Mouse (Mus musculus): Measurements from ENCODE around the gene Gdpd3. TPM values are rescaled to one million over a fixed set of nuclear protein-coding genes. Genes with fewer than 3 reads are reported as not detected.

The Gdpd3 gene
- polyA plus RNA-seq, 1 experiment from 2014 or later, result 1.00 TPM

GRCm38 (mm10) chr7:126761529-126762067 lies 4.5 kb upstream of the Gdpd3 start:
- WGBS, result 69% methylated on average over 6 of the region's 6 CpGs
- Histone ChIP-seq H3K36me3 (peaks cover 37% of the 10 kb centered on the region), H3K4me2 (replicated peaks) (no peak overlapping the region), H3K4me3 (no peak overlapping the region), H3K4me1 (peaks cover 27% of the 10 kb centered on the region), H3K9me3 (no peaks in the 10 kb centered on the region), H3K9ac (no peak overlapping the region), H3K27me3 (no peaks in the 10 kb centered on the region), H3K27ac (peak overlapping the region; percentile 59; the same call in 1 of the 2 replicates)
- no peak for ATAC-seq (ENCODE audit: insufficient number of reproducible peaks, insufficient read depth, low FRiP score, low TSS enrichment)

- peaks cover 27% of the 10 kb centered on the region for H3K4me1 ChIP-seq
- ATAC-seq (ENCODE audit: insufficient number of reproducible peaks, insufficient read depth, low FRiP score, low TSS enrichment), result no peak
- peak overlapping the region; percentile 0; the same call in 1 of the 2 replicates for H3K9ac ChIP-seq
- H3K4me3 ChIP-seq, result no peak overlapping the region; the same call in 1 of the 2 replicates
- peak overlapping the region; percentile 21; the same call in 1 of the 2 replicates for H3K4me2 ChIP-seq (replicated peaks)
- WGBS, result 50% methylated on average over 17 of the region's 17 CpGs
- no peaks in the 10 kb centered on the region for H3K9me3 ChIP-seq
- no peaks in the 10 kb centered on the region for H3K27me3 ChIP-seq
- peaks cover 46% of the 10 kb centered on the region for H3K36me3 ChIP-seq
- H3K27ac ChIP-seq, result no peak overlapping the region; the same call in none of the 2 replicates
These were observed 3.6 kb upstream of the Gdpd3 start for GRCm38 (mm10) chr7:126762471-126763008.

- WGBS, result 87% methylated on average over 9 of the region's 9 CpGs
- no peak overlapping the region for H3K9ac ChIP-seq
- H3K9me3 ChIP-seq, result no peaks in the 10 kb centered on the region
- no peaks in the 10 kb centered on the region for H3K27me3 ChIP-seq
- H3K4me2 ChIP-seq (replicated peaks), result no peak overlapping the region
- no peak for ATAC-seq (ENCODE audit: insufficient number of reproducible peaks, insufficient read depth, low FRiP score, low TSS enrichment)
- H3K4me1 ChIP-seq, result peaks cover 20% of the 10 kb centered on the region
- no peak overlapping the region for H3K4me3 ChIP-seq
- no peak overlapping the region for H3K27ac ChIP-seq
- H3K36me3 ChIP-seq, result peaks cover 68% of the 10 kb centered on the region
These were observed 594 bp upstream of the Gdpd3 start for GRCm38 (mm10) chr7:126765540-126765939.

GRCm38 (mm10) chr7:126767001-126767400 lies 867 bp downstream of the Gdpd3 start:
- H3K4me3 ChIP-seq, result no peak overlapping the region
- ATAC-seq (ENCODE audit: insufficient number of reproducible peaks, insufficient read depth, low FRiP score, low TSS enrichment), result no peak
- H3K27ac ChIP-seq, result no peak overlapping the region
- no peaks in the 10 kb centered on the region for H3K27me3 ChIP-seq
- no peaks in the 10 kb centered on the region for H3K9me3 ChIP-seq
- peaks cover 74% of the 10 kb centered on the region for H3K36me3 ChIP-seq
- no peak overlapping the region for H3K9ac ChIP-seq
- H3K4me2 ChIP-seq (replicated peaks), result no peak overlapping the region
- 88% methylated on average over 8 of the region's 8 CpGs for WGBS
- 0 out of 2 replicates have a peak, but pooled peaks cover 6% of the 10 kb centered on the region for H3K4me1 ChIP-seq

- H3K4me1 ChIP-seq, result peaks cover 4% of the 10 kb centered on the region
- no peak overlapping the region for H3K4me3 ChIP-seq
- H3K36me3 ChIP-seq, result peaks cover 51% of the 10 kb centered on the region
- H3K9me3 ChIP-seq, result no peaks in the 10 kb centered on the region
- H3K27ac ChIP-seq, result no peak overlapping the region
- ATAC-seq (ENCODE audit: insufficient number of reproducible peaks, insufficient read depth, low FRiP score, low TSS enrichment), result no peak
- H3K4me2 ChIP-seq (replicated peaks), result no peak overlapping the region
- H3K27me3 ChIP-seq, result no peaks in the 10 kb centered on the region
- whole genome bisulfite sequencing, result 84% methylated on average over 12 of the region's 12 CpGs
- no peak overlapping the region for H3K9ac ChIP-seq
These were observed 4.7 kb downstream of the Gdpd3 start for GRCm38 (mm10) chr7:126770784-126771183.

- Histone ChIP-seq H3K9me3 (no peaks in the 10 kb centered on the region), H3K4me1 (peaks cover 24% of the 10 kb centered on the region), H3K27ac (no peak overlapping the region), H3K27me3 (no peaks in the 10 kb centered on the region), H3K36me3 (peaks cover 26% of the 10 kb centered on the region), H3K9ac (no peak overlapping the region), H3K4me3 (no peak overlapping the region), H3K4me2 (replicated peaks) (no peak overlapping the region)
- WGBS, result 82% methylated on average over 2 of the region's 2 CpGs
- ATAC-seq (ENCODE audit: insufficient number of reproducible peaks, insufficient read depth, low FRiP score, low TSS enrichment), result no peak
These were observed 7.2 kb downstream of the Gdpd3 start for GRCm38 (mm10) chr7:126773351-126773750.

GRCm38 (mm10) chr7:126774463-126774862 lies 8.3 kb downstream of the Gdpd3 start:
- Histone ChIP-seq H3K9me3 (no peaks in the 10 kb centered on the region), H3K4me3 (no peak overlapping the region), H3K4me2 (replicated peaks) (no peak overlapping the region), H3K36me3 (peaks cover 25% of the 10 kb centered on the region), H3K27ac (no peak overlapping the region), H3K4me1 (peaks cover 24% of the 10 kb centered on the region), H3K9ac (no peak overlapping the region), H3K27me3 (no peaks in the 10 kb centered on the region)
- ATAC-seq (ENCODE audit: insufficient number of reproducible peaks, insufficient read depth, low FRiP score, low TSS enrichment), result no peak
- WGBS, result 82% methylated on average over 2 of the region's 2 CpGs

GRCm38 (mm10) chr7:126775185-126775977 lies 9.2 kb downstream of the Gdpd3 start:
- Histone ChIP-seq H3K36me3 (peaks cover 19% of the 10 kb centered on the region), H3K27me3 (no peaks in the 10 kb centered on the region), H3K9ac (peak overlapping the region; percentile 47; the same call in 1 of the 2 replicates), H3K27ac (peak overlapping the region; percentile 88; the same call in 1 of the 2 replicates), H3K4me3 (no peak overlapping the region), H3K4me2 (replicated peaks) (0 out of 2 replicates have a peak overlapping the region, but pooled peaks have one; percentile 87), H3K9me3 (no peaks in the 10 kb centered on the region), H3K4me1 (peaks cover 29% of the 10 kb centered on the region)
- no peak for ATAC-seq (ENCODE audit: insufficient number of reproducible peaks, insufficient read depth, low FRiP score, low TSS enrichment)
- 79% methylated on average over 10 of the region's 10 CpGs for WGBS

GRCm38 (mm10) chr7:126775978-126776234 lies 9.8 kb downstream of the Gdpd3 start:
- peak overlapping the region; percentile 88 for H3K27ac ChIP-seq
- WGBS, result 63% methylated on average over 3 of the region's 3 CpGs
- H3K27me3 ChIP-seq, result no peaks in the 10 kb centered on the region
- ATAC-seq (ENCODE audit: insufficient number of reproducible peaks, insufficient read depth, low FRiP score, low TSS enrichment), result no peak
- H3K4me1 ChIP-seq, result peaks cover 30% of the 10 kb centered on the region
- H3K9ac ChIP-seq, result peak overlapping the region; percentile 47
- H3K9me3 ChIP-seq, result no peaks in the 10 kb centered on the region
- H3K4me3 ChIP-seq, result peak overlapping the region; percentile 75; the same call in 1 of the 2 replicates
- H3K4me2 ChIP-seq (replicated peaks), result peak overlapping the region; percentile 87
- H3K36me3 ChIP-seq, result peaks cover 15% of the 10 kb centered on the region

GRCm38 (mm10) chr7:126776598-126777057 lies 10.5 kb downstream of the Gdpd3 start, which contains the start of gene Ypel3:
Ypel3 (plus strand) TSS chr7:126776955.
- peak within 1 kb of the TSS; percentile 88 for H3K27ac ChIP-seq
- peak; percentile 84 for ATAC-seq (ENCODE audit: insufficient number of reproducible peaks, insufficient read depth, low FRiP score, low TSS enrichment)
- H3K9me3 ChIP-seq, result no peaks in the 10 kb centered on the region
- H3K9ac ChIP-seq, result peak within 1 kb of the TSS; percentile 89
- H3K36me3 ChIP-seq, result peaks cover 11% of the 10 kb centered on the region
- no peaks in the 10 kb centered on the region for H3K27me3 ChIP-seq
- peak within 1 kb of the TSS; percentile 75 for H3K4me3 ChIP-seq
- H3K4me1 ChIP-seq, result peaks cover 37% of the 10 kb centered on the region
- WGBS, result under 1% methylated on average over 30 of the region's 37 CpGs
- peak within 1 kb of the TSS; percentile 87 for H3K4me2 ChIP-seq (replicated peaks)

- H3K4me3 ChIP-seq, result peak overlapping the region; percentile 75
- H3K27me3 ChIP-seq, result no peaks in the 10 kb centered on the region
- peak overlapping the region; percentile 87 for H3K4me2 ChIP-seq (replicated peaks)
- peaks cover 10% of the 10 kb centered on the region for H3K36me3 ChIP-seq
- no peaks in the 10 kb centered on the region for H3K9me3 ChIP-seq
- 44% methylated on average over 8 of the region's 10 CpGs for WGBS
- H3K4me1 ChIP-seq, result peaks cover 39% of the 10 kb centered on the region
- peak overlapping the region; percentile 89 for H3K9ac ChIP-seq
- H3K27ac ChIP-seq, result peak overlapping the region; percentile 88; the same call in 1 of the 2 replicates
- no peak for ATAC-seq (ENCODE audit: insufficient number of reproducible peaks, insufficient read depth, low FRiP score, low TSS enrichment)
These were observed 11.3 kb downstream of the Gdpd3 start for GRCm38 (mm10) chr7:126777476-126777875.
